Mouse (Mus musculus): Measurements from ENCODE around the gene Cetn4. TPM values are rescaled to one million over a fixed set of nuclear protein-coding genes. Genes with fewer than 3 reads are reported as not detected.
A peak's percentile ranks its signal among the peaks of the same experiment; 100 is the strongest.

Cetn4 gene
- polyA plus RNA-seq, 1 experiment from 2014 or later, result 1.7 TPM

DNA sequence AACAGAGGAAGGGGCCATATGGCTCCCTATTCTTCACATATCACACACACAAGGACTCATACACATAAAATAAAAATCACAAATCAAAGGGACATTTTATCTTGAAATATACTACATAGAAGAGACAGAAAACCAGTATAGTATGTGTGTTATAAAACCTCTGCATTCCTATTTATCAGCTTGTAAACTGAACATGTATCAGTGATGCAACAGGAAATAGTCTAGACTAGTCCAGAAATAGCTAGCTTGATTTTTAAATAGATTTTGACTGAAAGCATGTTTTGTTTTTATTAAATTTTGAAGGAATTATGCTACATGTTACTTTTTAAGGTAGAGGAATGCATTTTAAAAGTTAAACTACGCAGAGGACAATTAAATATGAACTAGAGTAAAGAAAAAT, 17.5 kb upstream of the Cetn4 start:
- no peak for TF ChIP-seq EP300 (optimal IDR thresholded peaks at IDR 0.05)
- no peak for TF ChIP-seq CTCF (IDR thresholded peaks at IDR 0.05; ENCODE audit: low read depth)
- Histone ChIP-seq H3K4me3 (ENCODE audit: low read depth, low read length) (no peak overlapping the region), H3K27me3 (ENCODE audit: control insufficient read depth, insufficient read depth, low read length) (no peaks in the 10 kb centered on the region), H3K36me3 (ENCODE audit: control insufficient read depth, insufficient read depth, low read length) (no peaks in the 10 kb centered on the region), H3K9ac (ENCODE audit: low read length) (no peak overlapping the region), H3K4me1 (replicated peaks; ENCODE audit: control insufficient read depth, insufficient read depth) (no peaks in the 10 kb centered on the region), H3K27ac (replicated peaks) (no peak overlapping the region), H3K4me2 (replicated peaks; ENCODE audit: low read depth) (no peak overlapping the region), H3K9me3 (ENCODE audit: control insufficient read depth, low read length) (no peaks in the 10 kb centered on the region)
- DNase-seq (ENCODE audit: low spot score) (no peak), ATAC-seq (ENCODE audit: low FRiP score, low TSS enrichment) (no peak)
- WGBS, result 82% methylated on average over 1 of the region's 1 CpGs

DNA sequence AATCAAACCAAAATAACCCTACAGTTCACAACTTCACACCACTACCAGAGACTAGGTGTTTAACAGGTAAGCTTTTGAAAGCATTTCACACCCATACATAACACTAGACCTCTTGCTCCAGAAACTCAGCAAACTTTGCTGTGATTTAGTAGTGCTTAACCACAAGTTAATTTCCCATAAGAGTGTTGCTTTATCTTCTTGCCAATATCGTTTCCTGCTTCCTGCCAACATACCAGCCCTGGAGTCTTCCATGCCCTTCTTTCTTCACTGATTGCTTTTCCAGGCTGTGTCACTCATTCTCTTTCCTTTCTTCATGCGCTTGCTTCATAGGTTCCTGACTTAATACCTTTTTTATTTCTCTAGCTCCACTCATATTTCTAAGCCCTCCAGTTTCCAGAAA, 16.0 kb upstream of the Cetn4 start:
- no peak for DNase-seq (ENCODE audit: low spot score)
- 75% methylated on average over 2 of the region's 2 CpGs for WGBS
- TF ChIP-seq EP300 (optimal IDR thresholded peaks at IDR 0.05) (no peak), CTCF (IDR thresholded peaks at IDR 0.05; ENCODE audit: low read depth) (no peak)
- Histone ChIP-seq H3K9ac (ENCODE audit: low read length) (no peak overlapping the region), H3K4me1 (replicated peaks; ENCODE audit: control insufficient read depth, insufficient read depth) (no peaks in the 10 kb centered on the region), H3K4me3 (ENCODE audit: low read depth, low read length) (no peak overlapping the region), H3K27me3 (ENCODE audit: control insufficient read depth, insufficient read depth, low read length) (no peaks in the 10 kb centered on the region), H3K4me2 (replicated peaks; ENCODE audit: low read depth) (no peak overlapping the region), H3K36me3 (ENCODE audit: control insufficient read depth, insufficient read depth, low read length) (no peaks in the 10 kb centered on the region), H3K27ac (replicated peaks) (no peak overlapping the region), H3K9me3 (ENCODE audit: control insufficient read depth, low read length) (no peaks in the 10 kb centered on the region)
- no peak for ATAC-seq (ENCODE audit: low FRiP score, low TSS enrichment)

DNA sequence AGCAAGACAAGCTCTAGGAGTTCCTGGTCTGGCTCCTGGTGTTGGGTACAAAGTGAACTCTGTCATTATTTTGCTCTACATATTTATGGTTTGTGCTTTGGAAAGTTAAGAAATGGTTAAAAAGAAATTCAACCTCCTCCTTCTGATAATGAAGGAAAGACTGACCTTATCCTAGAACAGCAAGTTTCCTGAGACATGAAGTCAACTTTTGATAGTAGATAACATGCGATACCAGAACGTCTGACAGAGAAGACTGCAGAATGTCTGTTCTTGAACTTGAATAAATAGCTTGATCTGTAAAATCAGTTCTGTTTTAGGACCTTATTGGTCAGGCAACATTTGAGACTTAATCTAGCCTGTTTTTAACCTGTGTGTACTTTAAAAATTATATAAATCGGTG, 14.1 kb upstream of the Cetn4 start:
- Histone ChIP-seq H3K4me1 (replicated peaks; ENCODE audit: control insufficient read depth, insufficient read depth) (no peaks in the 10 kb centered on the region), H3K4me2 (replicated peaks; ENCODE audit: low read depth) (no peak overlapping the region), H3K9me3 (ENCODE audit: control insufficient read depth, low read length) (no peaks in the 10 kb centered on the region), H3K4me3 (ENCODE audit: low read depth, low read length) (no peak overlapping the region), H3K27me3 (ENCODE audit: control insufficient read depth, insufficient read depth, low read length) (no peaks in the 10 kb centered on the region), H3K27ac (replicated peaks) (no peak overlapping the region), H3K36me3 (ENCODE audit: control insufficient read depth, insufficient read depth, low read length) (no peaks in the 10 kb centered on the region), H3K9ac (ENCODE audit: low read length) (no peak overlapping the region)
- 74% methylated on average over 3 of the region's 3 CpGs for WGBS
- ATAC-seq (ENCODE audit: low FRiP score, low TSS enrichment) (no peak), DNase-seq (ENCODE audit: low spot score) (no peak)
- TF ChIP-seq CTCF (IDR thresholded peaks at IDR 0.05; ENCODE audit: low read depth) (no peak), EP300 (optimal IDR thresholded peaks at IDR 0.05) (no peak)

DNA sequence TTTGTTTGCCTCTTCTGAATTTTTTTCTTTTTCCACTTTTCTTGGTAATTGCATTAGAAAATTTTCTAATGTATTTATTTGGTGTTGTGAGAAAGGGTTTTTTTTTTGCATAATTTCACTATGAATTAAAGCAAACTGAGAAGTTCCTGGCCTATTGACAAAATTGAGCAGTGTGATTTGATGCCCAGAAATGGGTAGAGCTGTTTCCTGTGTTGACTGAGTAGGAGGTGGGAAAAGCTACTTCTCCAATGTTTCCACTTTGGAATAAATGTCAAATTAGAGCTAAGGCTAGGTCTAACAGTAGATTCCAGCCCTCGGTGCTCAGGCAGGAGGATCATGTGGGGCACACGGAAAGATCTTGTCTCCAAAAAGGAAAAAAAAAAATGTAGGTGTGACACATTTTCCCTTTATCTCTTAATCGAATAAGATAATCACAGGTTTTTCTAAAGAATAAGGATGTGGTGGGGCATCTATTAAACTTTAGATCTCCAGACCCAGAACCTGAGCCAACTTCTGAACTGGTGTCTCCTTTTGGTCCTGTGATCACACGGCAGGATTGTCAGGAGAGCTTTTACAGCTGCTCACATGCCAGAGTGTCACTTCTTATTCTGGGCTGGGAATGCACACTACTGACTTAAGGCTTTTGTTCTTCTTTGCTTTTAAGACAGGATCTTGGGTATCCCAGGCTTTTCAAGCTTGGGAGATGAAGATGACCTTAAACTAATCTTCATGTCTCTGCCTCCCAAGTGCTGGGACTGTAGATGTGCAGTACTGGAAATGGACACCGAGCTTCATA, 13.0 kb upstream of the Cetn4 start:
- WGBS, result 66% methylated on average over 5 of the region's 5 CpGs

DNA sequence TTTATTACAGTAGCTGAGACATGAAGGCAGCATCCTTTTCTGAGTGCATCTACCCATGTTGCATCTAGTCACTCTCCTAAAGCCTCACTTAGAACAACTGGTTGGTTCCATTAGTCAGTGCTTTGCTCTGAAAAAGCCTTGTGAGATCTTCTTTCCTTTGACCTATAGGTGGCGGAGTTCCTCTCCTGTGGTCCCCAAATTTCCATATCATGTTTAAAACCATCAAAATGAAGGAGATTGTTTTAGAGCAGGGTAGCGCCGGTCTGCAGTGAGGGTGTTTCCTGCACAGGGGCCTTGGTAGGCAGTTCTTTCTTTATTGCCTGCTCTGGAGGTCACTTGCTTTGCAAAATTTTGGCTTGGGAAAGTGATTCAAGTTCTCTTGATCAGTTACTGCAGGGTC, 11.8 kb upstream of the Cetn4 start:
- WGBS, result 23% methylated on average over 3 of the region's 3 CpGs
- Histone ChIP-seq H3K27me3 (ENCODE audit: control insufficient read depth, insufficient read depth, low read length) (no peaks in the 10 kb centered on the region), H3K27ac (replicated peaks) (no peak overlapping the region), H3K36me3 (ENCODE audit: control insufficient read depth, insufficient read depth, low read length) (no peaks in the 10 kb centered on the region), H3K4me2 (replicated peaks; ENCODE audit: low read depth) (no peak overlapping the region), H3K4me1 (replicated peaks; ENCODE audit: control insufficient read depth, insufficient read depth) (no peaks in the 10 kb centered on the region), H3K9ac (ENCODE audit: low read length) (no peak overlapping the region), H3K4me3 (ENCODE audit: low read depth, low read length) (no peak overlapping the region), H3K9me3 (ENCODE audit: control insufficient read depth, low read length) (no peaks in the 10 kb centered on the region)
- ATAC-seq (ENCODE audit: low FRiP score, low TSS enrichment) (no peak), DNase-seq (ENCODE audit: low spot score) (no peak)
- TF ChIP-seq CTCF (IDR thresholded peaks at IDR 0.05; ENCODE audit: low read depth) (peak; percentile 78), EP300 (optimal IDR thresholded peaks at IDR 0.05) (no peak)

More for the DNA sequence above, 13.0 kb upstream of the Cetn4 start:
- Histone ChIP-seq H3K36me3 (ENCODE audit: control insufficient read depth, insufficient read depth, low read length) (no peaks in the 10 kb centered on the region), H3K27me3 (ENCODE audit: control insufficient read depth, insufficient read depth, low read length) (no peaks in the 10 kb centered on the region), H3K4me1 (replicated peaks; ENCODE audit: control insufficient read depth, insufficient read depth) (no peaks in the 10 kb centered on the region), H3K9ac (ENCODE audit: low read length) (no peak overlapping the region), H3K9me3 (ENCODE audit: control insufficient read depth, low read length) (no peaks in the 10 kb centered on the region), H3K4me3 (ENCODE audit: low read depth, low read length) (no peak overlapping the region), H3K27ac (replicated peaks) (no peak overlapping the region), H3K4me2 (replicated peaks; ENCODE audit: low read depth) (no peak overlapping the region)
- no peak for ATAC-seq (ENCODE audit: low FRiP score, low TSS enrichment)
- no peak for DNase-seq (ENCODE audit: low spot score)
- TF ChIP-seq EP300 (optimal IDR thresholded peaks at IDR 0.05) (no peak), CTCF (IDR thresholded peaks at IDR 0.05; ENCODE audit: low read depth) (no peak)

DNA sequence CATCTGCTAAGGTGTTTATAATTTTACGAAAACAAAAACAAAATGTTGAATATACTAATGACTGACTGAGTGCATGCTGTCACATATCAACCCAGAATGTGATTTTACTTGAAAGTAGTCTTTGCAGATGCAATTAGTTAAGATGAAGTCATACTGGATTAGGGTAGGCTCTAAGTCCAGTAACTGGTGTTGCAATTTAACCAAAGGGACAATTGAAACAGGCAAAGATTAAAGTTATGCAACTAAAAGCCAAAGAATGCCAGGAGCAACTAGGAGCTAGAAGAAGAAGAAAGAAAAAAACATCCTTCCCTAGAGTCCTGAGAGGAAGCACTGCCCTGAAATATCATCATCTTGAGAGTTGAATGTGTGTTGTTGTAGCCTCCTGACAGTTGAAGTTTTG, 3.7 kb upstream of the Cetn4 start:
- TF ChIP-seq EP300 (optimal IDR thresholded peaks at IDR 0.05) (no peak), CTCF (IDR thresholded peaks at IDR 0.05; ENCODE audit: low read depth) (no peak)
- H3K9me3 ChIP-seq (ENCODE audit: control insufficient read depth, low read length), result no peaks in the 10 kb centered on the region
- no peak overlapping the region for H3K4me2 ChIP-seq (replicated peaks; ENCODE audit: low read depth)
- no peak overlapping the region for H3K27ac ChIP-seq (replicated peaks)
- no peaks in the 10 kb centered on the region for H3K27me3 ChIP-seq (ENCODE audit: control insufficient read depth, insufficient read depth, low read length)
- no peak overlapping the region for H3K9ac ChIP-seq (ENCODE audit: low read length)
- ATAC-seq (ENCODE audit: low FRiP score, low TSS enrichment), result no peak
- DNase-seq (ENCODE audit: low spot score), result no peak
- H3K4me1 ChIP-seq (replicated peaks; ENCODE audit: control insufficient read depth, insufficient read depth), result no peaks in the 10 kb centered on the region
- H3K4me3 ChIP-seq (ENCODE audit: low read depth, low read length), result no peak overlapping the region
- 96% methylated on average over 1 of the region's 1 CpGs for WGBS
- H3K36me3 ChIP-seq (ENCODE audit: control insufficient read depth, insufficient read depth, low read length), result no peaks in the 10 kb centered on the region
